Mouse (Mus musculus): ENCODE data around the gene Atp5mpl. TPM values are rescaled to one million over a fixed set of nuclear protein-coding genes. Genes with fewer than 3 reads are reported as not detected.

Gene Atp5mpl
- polyA plus RNA-seq, 1 experiment from 2014 or later: 865 TPM

DNA sequence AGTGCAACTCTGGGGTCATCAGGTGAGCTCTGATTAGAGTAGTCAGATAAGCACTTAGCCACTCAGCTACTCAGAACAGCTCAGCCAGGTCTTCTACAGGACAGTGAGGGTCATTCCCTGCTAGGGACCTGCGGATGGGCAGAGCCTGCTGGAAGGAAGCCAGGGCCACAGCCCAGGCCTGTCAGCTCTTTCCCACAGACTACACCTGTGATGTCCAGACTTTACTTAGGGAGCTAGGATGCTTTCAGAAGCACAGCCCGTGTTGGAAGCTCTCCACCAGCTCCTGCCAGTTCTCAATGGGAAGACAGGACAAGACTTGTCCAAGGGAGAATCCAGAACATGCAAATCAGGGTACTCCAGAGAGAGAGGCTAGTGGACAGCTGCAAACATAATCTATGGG, 32.8 kb downstream of the Atp5mpl start:
- Histone ChIP-seq H3K4me3 (ENCODE audit: low read depth, low read length) (peak overlapping the region; percentile 0; the same call in 1 of the 2 replicates), H3K27me3 (ENCODE audit: control insufficient read depth, insufficient read depth, low read length) (no peaks in the 10 kb centered on the region), H3K4me1 (replicated peaks; ENCODE audit: control insufficient read depth, insufficient read depth) (peaks cover 24% of the 10 kb centered on the region), H3K9ac (ENCODE audit: low read length) (no peak overlapping the region), H3K27ac (replicated peaks) (peak overlapping the region; percentile 56), H3K36me3 (ENCODE audit: control insufficient read depth, insufficient read depth, low read length) (no peaks in the 10 kb centered on the region), H3K4me2 (replicated peaks; ENCODE audit: low read depth) (no peak overlapping the region; the same call in 1 of the 2 replicates), H3K9me3 (ENCODE audit: control insufficient read depth, low read length) (no peaks in the 10 kb centered on the region)
- WGBS: 40% methylated on average over 2 of the region's 2 CpGs
- ATAC-seq (ENCODE audit: low FRiP score, low TSS enrichment) (no peak), DNase-seq (ENCODE audit: low spot score) (no peak)
- TF ChIP-seq EP300 (optimal IDR thresholded peaks at IDR 0.05) (no peak), CTCF (IDR thresholded peaks at IDR 0.05; ENCODE audit: low read depth) (no peak)

- ATAC-seq (ENCODE audit: low FRiP score, low TSS enrichment): peak; percentile 78
- H3K4me3 ChIP-seq (ENCODE audit: low read depth, low read length): 0 out of 2 replicates have a peak overlapping the region, but pooled peaks have one; percentile 0
- DNase-seq (ENCODE audit: low spot score): peak; percentile 89
These were observed 33.6 kb downstream of the Atp5mpl start for GRCm38 (mm10) chr12:111933032-111933704.

GRCm38 (mm10) chr12:111932513-111932912, 34.3 kb downstream of the Atp5mpl start:
- no peaks in the 10 kb centered on the region for H3K36me3 ChIP-seq (ENCODE audit: control insufficient read depth, insufficient read depth, low read length)
- WGBS: 67% methylated on average over 3 of the region's 3 CpGs
- peaks cover 14% of the 10 kb centered on the region for H3K4me1 ChIP-seq (replicated peaks; ENCODE audit: control insufficient read depth, insufficient read depth)
- no peak overlapping the region for H3K9ac ChIP-seq (ENCODE audit: low read length)
- H3K4me3 ChIP-seq (ENCODE audit: low read depth, low read length): no peak overlapping the region
- H3K9me3 ChIP-seq (ENCODE audit: control insufficient read depth, low read length): no peaks in the 10 kb centered on the region
- H3K27ac ChIP-seq (replicated peaks): peak overlapping the region; percentile 56
- no peak for ATAC-seq (ENCODE audit: low FRiP score, low TSS enrichment)
- TF ChIP-seq EP300 (optimal IDR thresholded peaks at IDR 0.05) (no peak), CTCF (IDR thresholded peaks at IDR 0.05; ENCODE audit: low read depth) (no peak)
- no peaks in the 10 kb centered on the region for H3K27me3 ChIP-seq (ENCODE audit: control insufficient read depth, insufficient read depth, low read length)
- DNase-seq (ENCODE audit: low spot score): no peak
- no peak overlapping the region; the same call in 1 of the 2 replicates for H3K4me2 ChIP-seq (replicated peaks; ENCODE audit: low read depth)

More at GRCm38 (mm10) chr12:111933032-111933704, 33.6 kb downstream of the Atp5mpl start:
- Histone ChIP-seq H3K27ac (replicated peaks) (peak overlapping the region; percentile 56), H3K36me3 (ENCODE audit: control insufficient read depth, insufficient read depth, low read length) (no peaks in the 10 kb centered on the region), H3K9ac (ENCODE audit: low read length) (no peak overlapping the region), H3K27me3 (ENCODE audit: control insufficient read depth, insufficient read depth, low read length) (no peaks in the 10 kb centered on the region), H3K9me3 (ENCODE audit: control insufficient read depth, low read length) (no peaks in the 10 kb centered on the region), H3K4me1 (replicated peaks; ENCODE audit: control insufficient read depth, insufficient read depth) (peaks cover 18% of the 10 kb centered on the region), H3K4me2 (replicated peaks; ENCODE audit: low read depth) (no peak overlapping the region; the same call in none of the 2 replicates)
- 44% methylated on average over 11 of the region's 11 CpGs for WGBS
- TF ChIP-seq EP300 (optimal IDR thresholded peaks at IDR 0.05): no peak
- TF ChIP-seq CTCF (IDR thresholded peaks at IDR 0.05; ENCODE audit: low read depth): peak; percentile 38

GRCm38 (mm10) chr12:111931411-111932025, 35.3 kb downstream of the Atp5mpl start:
- Histone ChIP-seq H3K4me2 (replicated peaks; ENCODE audit: low read depth) (no peak overlapping the region), H3K27ac (replicated peaks) (no peak overlapping the region), H3K36me3 (ENCODE audit: control insufficient read depth, insufficient read depth, low read length) (no peaks in the 10 kb centered on the region), H3K4me1 (replicated peaks; ENCODE audit: control insufficient read depth, insufficient read depth) (peaks cover 6% of the 10 kb centered on the region), H3K4me3 (ENCODE audit: low read depth, low read length) (no peak overlapping the region), H3K9ac (ENCODE audit: low read length) (no peak overlapping the region), H3K27me3 (ENCODE audit: control insufficient read depth, insufficient read depth, low read length) (no peaks in the 10 kb centered on the region), H3K9me3 (ENCODE audit: control insufficient read depth, low read length) (no peaks in the 10 kb centered on the region)
- no peak for DNase-seq (ENCODE audit: low spot score)
- TF ChIP-seq CTCF (IDR thresholded peaks at IDR 0.05; ENCODE audit: low read depth) (no peak), EP300 (optimal IDR thresholded peaks at IDR 0.05) (no peak)
- 82% methylated on average over 8 of the region's 9 CpGs for WGBS
- ATAC-seq (ENCODE audit: low FRiP score, low TSS enrichment): no peak

DNA sequence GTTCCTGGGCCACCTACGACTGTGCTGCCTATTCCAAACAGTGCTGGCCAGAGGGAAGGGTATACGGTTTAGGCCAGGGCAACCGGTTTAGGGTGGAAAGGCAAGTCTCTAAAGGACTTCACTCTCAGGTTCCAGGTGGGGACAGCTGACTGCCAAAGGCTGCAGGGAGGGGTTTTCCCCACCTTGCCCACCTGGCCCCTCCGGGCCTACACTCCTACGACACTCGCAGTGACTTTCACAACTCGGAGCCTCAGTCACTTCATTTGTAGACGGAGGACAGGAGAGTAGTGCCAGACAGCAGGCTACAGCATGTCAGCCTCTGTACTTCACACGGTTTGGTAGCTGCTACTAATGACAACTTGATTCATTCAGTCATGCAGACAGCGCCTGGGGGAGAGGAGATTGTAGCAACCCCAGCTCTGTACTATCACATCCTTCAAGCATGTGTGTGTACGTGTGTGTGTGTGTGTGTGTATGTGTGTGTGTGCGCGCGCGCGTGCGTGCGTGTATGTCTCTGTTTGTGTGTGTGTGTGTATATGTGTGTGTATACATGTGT, 38.3 kb downstream of the Atp5mpl start:
- Histone ChIP-seq H3K9ac (ENCODE audit: low read length) (no peak overlapping the region), H3K36me3 (ENCODE audit: control insufficient read depth, insufficient read depth, low read length) (no peaks in the 10 kb centered on the region), H3K4me3 (ENCODE audit: low read depth, low read length) (no peak overlapping the region), H3K9me3 (ENCODE audit: control insufficient read depth, low read length) (no peaks in the 10 kb centered on the region), H3K4me2 (replicated peaks; ENCODE audit: low read depth) (no peak overlapping the region), H3K27me3 (ENCODE audit: control insufficient read depth, insufficient read depth, low read length) (no peaks in the 10 kb centered on the region), H3K27ac (replicated peaks) (no peak overlapping the region), H3K4me1 (replicated peaks; ENCODE audit: control insufficient read depth, insufficient read depth) (0 out of 2 replicates have a peak, but pooled peaks cover 5% of the 10 kb centered on the region)
- TF ChIP-seq EP300 (optimal IDR thresholded peaks at IDR 0.05) (no peak), CTCF (IDR thresholded peaks at IDR 0.05; ENCODE audit: low read depth) (no peak)
- ATAC-seq (ENCODE audit: low FRiP score, low TSS enrichment): no peak; the same call in 1 of the 2 replicates
- WGBS: 68% methylated on average over 18 of the region's 18 CpGs
- DNase-seq (ENCODE audit: low spot score): no peak
